Mouse (Mus musculus): Measurements from ENCODE around the gene Mbnl3. TPM values are rescaled to one million over a fixed set of nuclear protein-coding genes. Genes with fewer than 3 reads are reported as not detected.

Mbnl3 gene
- polyA plus RNA-seq, 1 experiment from 2014 or later = 10.8 TPM

DNA sequence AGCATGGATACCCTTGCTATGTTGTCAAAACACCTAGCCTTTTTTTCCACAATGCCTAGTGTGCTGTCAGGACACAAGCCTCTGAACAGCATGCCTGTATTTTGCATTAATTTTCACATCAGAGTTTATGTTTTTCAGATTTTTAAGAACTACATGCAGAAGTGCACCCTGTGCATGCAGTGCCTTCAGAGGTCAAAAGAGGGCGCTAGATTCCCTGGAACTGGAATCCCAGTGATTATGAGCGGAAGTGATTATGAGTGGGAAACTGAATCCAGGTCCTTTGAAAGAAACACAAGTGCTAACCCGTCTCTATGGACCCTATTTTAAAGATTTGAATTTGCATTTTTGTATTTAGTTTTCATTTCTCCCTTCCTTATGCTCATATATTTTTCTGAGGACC is 129.6 kb downstream of the Mbnl3 start:
- H3K9ac ChIP-seq (ENCODE audit: low read depth, low read length) = no peak overlapping the region
- no peaks in the 10 kb centered on the region for H3K27me3 ChIP-seq (replicated peaks; ENCODE audit: control insufficient read depth, insufficient read depth, low read length)
- no peaks in the 10 kb centered on the region for H3K9me3 ChIP-seq (ENCODE audit: control insufficient read depth, low read length)
- no peak for ATAC-seq (ENCODE audit: low read depth)
- DNase-seq (ENCODE audit: low spot score) = no peak
- 34% methylated on average over 3 of the region's 3 CpGs for WGBS
- no peaks in the 10 kb centered on the region for H3K36me3 ChIP-seq (ENCODE audit: control insufficient read depth, insufficient read depth, low read length)
- H3K4me2 ChIP-seq (ENCODE audit: low read depth, low read length) = no peak overlapping the region
- no peak overlapping the region for H3K4me3 ChIP-seq (ENCODE audit: low read depth, low read length)
- H3K4me1 ChIP-seq (ENCODE audit: control insufficient read depth, insufficient read depth, low read length) = no peaks in the 10 kb centered on the region
- H3K27ac ChIP-seq (replicated peaks; ENCODE audit: low read depth, low read length) = no peak overlapping the region

Small RNA genes lying within 50 kb of the gene (microRNA-seq; reads per million reads assigned to microRNA genes)
- not detected for gene Gm23417 (ENCODE audit: borderline number of aligned reads)

Other genes starting within 250 kb of the Mbnl3 start
- gene Rap2c, start 188.5 kb downstream of the Mbnl3 start, polyA plus RNA-seq (2014; fragmentation: Nextera tagmentation; extraction: Ambion mirVana) = 36.0 and 38.0 TPM in 2 replicates